Mouse (Mus musculus) CH12.LX (cell line): Measurements from ENCODE around the gene Fancb.

ENCODE experiments used
- CHD2 ChIP-seq: IDR thresholded peaks from 2 replicates; pipeline ENCODE4 v1.6.1; 2011; ENCODE audit warnings: low read length, improper control_type of control experiment
- EP300 ChIP-seq: IDR thresholded peaks from 2 replicates; pipeline ENCODE4 v1.6.1; 2011; ENCODE audit warnings: low read length, improper control_type of control experiment
- KAT2A ChIP-seq: IDR thresholded peaks from 2 replicates; pipeline ENCODE4 v1.6.1; 2012; ENCODE audit warnings: low read length, improper control_type of control experiment, inconsistent platforms; ENCODE audit not compliant: insufficient replicate concordance
- MEF2A ChIP-seq: IDR thresholded peaks from 2 replicates; pipeline ENCODE4 v1.6.1; 2014; ENCODE audit warnings: low read depth, mild to moderate bottlenecking, inconsistent platforms, low read length, improper control_type of control experiment, borderline replicate concordance

DNA sequence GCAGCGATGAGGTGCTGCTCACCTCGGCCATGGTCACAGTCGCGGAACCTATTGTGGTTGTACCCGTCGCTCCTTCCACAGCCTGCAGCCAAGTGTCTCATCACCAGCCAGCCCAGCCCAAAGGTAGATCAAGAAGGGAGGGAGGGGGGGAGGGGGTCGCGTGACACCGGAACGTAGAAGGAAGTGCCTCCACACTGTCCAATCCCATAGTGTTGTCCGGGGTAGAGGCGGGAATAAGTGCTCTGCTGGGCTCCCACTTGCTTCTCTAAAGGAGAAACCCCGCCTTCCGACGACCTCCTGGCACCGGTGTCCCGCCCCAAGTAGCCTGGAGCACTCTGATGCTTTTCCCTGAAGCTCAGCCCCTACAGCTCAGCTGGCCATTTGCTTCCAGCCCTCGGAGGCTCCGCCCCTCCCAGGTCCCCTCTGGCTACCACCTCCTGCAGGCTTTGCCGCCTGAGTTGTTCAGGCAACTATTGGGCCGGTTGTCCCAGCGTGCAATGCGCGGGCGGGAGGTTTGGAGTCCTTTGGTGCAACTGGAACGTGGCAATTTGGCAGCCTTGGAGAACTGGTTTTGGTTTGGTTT lies at the start of gene Fancb, which contains the start of gene Mospd2:
- TF ChIP-seq EP300, result no peak
- no peak for TF ChIP-seq KAT2A
- TF ChIP-seq MEF2A, result no peak
- peak; percentile 54; the same call in 1 of the 2 replicates for TF ChIP-seq CHD2
